Mouse (Mus musculus): ENCODE results near the gene Foxp1. TPM values are rescaled to one million over a fixed set of nuclear protein-coding genes. Genes with fewer than 3 reads are reported as not detected.

Gene Foxp1
- total RNA-seq (2023): 937 TPM

DNA sequence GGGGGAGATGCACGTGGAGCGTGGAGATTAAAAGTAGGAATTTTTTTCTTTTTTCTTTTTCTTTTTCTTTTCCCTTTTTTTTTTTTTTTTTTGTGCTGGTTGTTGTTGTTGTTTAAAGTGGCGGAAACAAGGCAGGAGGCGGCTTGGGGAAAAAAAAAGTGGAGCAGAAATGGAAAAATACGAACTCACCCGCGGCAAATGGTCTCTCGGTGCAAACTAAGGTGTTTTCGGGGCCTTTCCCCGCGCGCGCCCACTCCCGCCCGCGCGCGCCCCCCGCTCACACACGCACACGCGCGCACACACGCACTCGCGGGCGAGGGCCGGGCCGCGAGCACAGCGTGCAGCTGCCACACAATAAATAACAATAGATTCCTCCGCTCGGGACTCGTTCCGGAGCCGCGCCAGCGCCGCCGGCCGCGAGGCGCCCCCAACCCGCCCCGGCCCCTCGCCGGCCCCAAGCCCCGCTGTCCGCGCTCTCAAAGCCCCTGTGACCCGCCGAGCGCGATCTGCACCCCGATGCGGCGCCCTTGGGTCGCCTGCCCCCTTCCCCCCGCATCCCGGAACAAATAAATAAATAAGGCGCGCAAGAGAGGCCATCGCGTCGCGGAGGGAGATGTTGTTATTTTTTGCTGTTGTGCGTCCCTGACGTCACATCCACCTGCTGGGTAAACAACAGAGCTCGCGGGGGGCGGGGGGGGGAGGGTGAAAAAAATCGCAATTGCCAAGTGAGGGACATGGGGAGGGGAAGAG lies at the start of gene Foxp1:
TSS of gene Foxp1 (minus strand) at position 363 of the 750 bp plus-strand sequence.

Other genes starting within 250 kb of the Foxp1 start
- 11.1 TPM for gene Eif4e3, start 144.1 kb upstream of the Foxp1 start, total RNA-seq (2023)
- 66.7 TPM for gene Gm20696, start 144.1 kb upstream of the Foxp1 start, total RNA-seq (2023)
- gene Gpr27, start 170.0 kb upstream of the Foxp1 start, total RNA-seq (2023): not detected
- not detected for gene Prok2, start 203.7 kb upstream of the Foxp1 start, total RNA-seq (2023)

Measured in CD4-positive naive resting alpha-beta T cell, adult 76 days (primary cell).